Mouse (Mus musculus) brain, embryonic 18.5 days (tissue): ENCODE results near the gene Patj.

Source experiments
- DNase-seq: peaks from one replicate; pipeline ENCODE4 v3.0.0-alpha.2; 2012; ENCODE audit warnings: low read depth, low spot score

Patj gene

GRCm38 (mm10) chr4:98509939-98510338, 114.4 kb downstream of the Patj start:
- no peak for DNase-seq

- DNase-seq, result no peak
Observed at GRCm38 (mm10) chr4:98511296-98511695, 115.7 kb downstream of the Patj start.

- no peak for DNase-seq
Observed at GRCm38 (mm10) chr4:98511964-98512743, 116.6 kb downstream of the Patj start.

GRCm38 (mm10) chr4:98520492-98520891, 124.9 kb downstream of the Patj start:
- DNase-seq, result no peak

GRCm38 (mm10) chr4:98524525-98524924, 128.9 kb downstream of the Patj start:
- no peak for DNase-seq

DNA sequence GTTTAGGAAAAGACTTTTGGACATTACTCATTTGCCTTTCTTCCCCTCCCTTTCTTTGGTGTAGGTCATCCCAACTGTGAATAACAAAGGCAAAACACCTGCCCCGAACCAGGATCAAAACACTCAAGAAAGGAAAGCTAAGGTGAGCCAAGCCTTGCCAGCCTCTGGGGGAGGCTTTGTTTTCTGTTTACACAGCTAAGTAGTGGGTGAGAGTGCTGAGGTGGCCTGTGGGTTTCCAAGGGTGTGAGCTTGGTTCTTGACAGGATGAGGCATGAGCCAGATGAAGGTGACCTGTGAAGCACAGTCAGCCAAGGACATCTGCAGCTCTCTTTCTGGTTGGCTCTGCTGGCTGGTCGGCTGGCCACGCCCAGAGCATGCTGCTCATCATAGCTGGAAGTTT, 139.9 kb downstream of the Patj start:
- no peak for DNase-seq

DNA sequence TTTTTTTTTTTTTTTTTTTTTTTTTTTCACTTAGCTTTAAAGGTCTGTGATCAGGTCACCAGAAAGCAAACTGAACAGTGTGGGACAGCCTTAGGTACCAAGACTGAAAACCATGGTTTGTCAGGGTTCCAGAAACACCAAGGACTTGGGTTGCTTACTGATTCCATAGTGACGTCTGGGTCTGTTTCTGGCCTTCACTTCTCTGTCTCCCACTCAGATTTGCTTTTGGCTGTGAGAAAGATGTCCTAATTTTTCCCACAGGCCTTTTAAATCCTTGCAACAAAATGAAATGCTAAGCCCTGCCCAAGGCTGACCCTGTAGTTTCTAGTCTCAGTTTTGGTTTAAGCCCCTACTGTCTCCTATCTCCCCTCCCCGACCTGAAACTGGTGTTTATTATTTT, 146.0 kb downstream of the Patj start:
- no peak for DNase-seq

- DNase-seq, result no peak
Observed at GRCm38 (mm10) chr4:98543001-98543400, 147.4 kb downstream of the Patj start.

GRCm38 (mm10) chr4:98545376-98545775, 149.8 kb downstream of the Patj start:
- DNase-seq, result no peak

DNA sequence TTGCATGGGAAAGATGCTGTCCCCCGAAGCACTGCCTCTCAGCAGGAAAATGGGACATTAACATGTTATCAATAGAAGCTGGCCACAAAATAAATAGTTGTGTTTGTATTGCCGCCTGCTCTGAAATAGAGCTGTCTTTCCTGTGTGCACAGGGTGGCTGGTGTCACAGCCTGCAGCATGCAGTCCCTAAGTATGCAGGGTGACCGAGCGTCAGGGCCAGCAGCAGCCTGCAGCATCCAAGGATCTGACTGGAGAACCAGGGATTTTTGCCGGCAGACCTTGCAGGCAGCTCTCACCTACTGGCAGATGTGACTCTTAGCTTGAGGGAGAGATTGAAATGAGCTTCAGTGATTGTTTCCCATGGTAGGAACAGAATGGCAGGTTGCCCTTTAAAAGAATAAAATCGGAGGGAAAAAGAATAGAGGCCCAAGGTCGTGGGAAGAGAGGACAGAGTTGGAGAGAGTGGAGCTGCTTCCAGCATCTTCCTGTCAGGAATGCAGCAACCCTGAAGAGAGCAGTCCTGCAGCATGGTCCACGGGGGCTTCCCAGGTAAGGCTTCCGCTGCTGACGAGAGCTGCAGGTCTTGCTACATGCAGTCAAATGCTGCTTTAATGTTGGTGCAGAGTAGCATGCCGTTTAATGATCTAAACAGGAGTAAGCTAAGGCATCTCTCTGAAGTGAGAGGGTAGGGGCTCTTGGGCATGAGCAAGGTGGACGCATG, 151.0 kb downstream of the Patj start:
- DNase-seq, result no peak

GRCm38 (mm10) chr4:98549491-98549890, 153.9 kb downstream of the Patj start:
- no peak for DNase-seq

DNA sequence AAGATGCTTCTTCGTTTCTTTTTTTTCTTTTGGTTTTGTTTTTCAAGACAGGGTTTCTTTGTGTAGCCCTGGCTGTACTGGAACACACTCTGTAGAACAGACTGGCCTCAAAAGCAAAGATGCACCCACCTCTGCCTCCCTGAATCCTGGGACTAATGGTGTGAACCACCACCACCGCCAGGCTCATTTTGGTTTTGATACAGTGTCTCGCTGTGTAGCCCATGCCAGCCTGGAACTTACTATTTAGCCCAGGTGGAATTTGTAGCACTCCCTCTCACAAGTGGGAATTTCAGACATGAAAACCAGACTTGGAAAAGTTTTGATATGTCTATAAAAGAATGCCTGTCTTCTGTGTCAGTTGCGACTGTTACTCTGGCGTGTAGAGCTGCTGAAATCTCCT, 154.5 kb downstream of the Patj start:
- DNase-seq, result no peak

DNA sequence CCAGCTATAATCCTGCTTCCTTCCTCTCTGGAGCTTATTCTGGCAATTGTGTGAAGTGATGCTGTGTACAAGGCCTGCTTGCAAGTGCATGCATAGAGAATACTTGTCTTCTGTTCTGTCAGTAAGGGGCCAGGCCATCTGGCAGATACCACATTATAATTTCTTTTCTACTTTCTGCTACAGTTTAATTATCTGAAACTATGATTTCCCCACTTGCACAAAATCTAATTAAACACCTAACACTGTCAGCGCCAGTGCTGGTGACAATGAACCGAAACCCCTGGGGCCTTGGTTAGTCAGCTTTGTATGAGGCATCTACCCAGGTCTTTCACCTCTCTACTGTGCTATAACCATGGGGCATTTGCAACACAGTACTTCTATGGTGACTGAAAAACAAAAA, 160.1 kb downstream of the Patj start:
- DNase-seq, result no peak

GRCm38 (mm10) chr4:98556449-98556848, 160.9 kb downstream of the Patj start:
- no peak for DNase-seq

DNA sequence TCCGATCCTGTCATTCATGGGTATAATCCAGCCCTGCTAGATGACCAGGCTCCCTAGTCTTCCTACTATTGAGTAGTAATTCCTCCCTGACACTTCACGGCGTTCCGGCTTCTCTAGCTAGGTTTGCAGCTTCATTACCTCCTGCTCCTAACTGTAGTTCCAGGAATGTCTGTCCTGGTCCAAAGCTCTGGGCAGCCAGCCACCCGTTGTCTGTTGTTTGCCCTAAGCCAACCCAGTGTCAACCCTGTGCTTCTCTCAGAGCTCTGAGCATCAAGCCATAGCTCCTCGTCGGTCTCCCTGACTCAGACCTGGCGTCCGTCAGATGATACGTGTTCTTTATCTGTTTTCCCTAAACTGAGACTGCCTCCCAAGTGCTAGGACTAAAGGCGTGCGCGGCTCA, 161.6 kb downstream of the Patj start:
- no peak for DNase-seq

- DNase-seq, result peak; percentile 45
Observed at GRCm38 (mm10) chr4:98560196-98560830, 164.7 kb downstream of the Patj start.

GRCm38 (mm10) chr4:98563082-98563481, 167.5 kb downstream of the Patj start:
- no peak for DNase-seq

GRCm38 (mm10) chr4:98563506-98564195, 168.1 kb downstream of the Patj start:
- DNase-seq, result no peak

GRCm38 (mm10) chr4:98564196-98564865, 168.7 kb downstream of the Patj start:
- DNase-seq, result no peak

GRCm38 (mm10) chr4:98566741-98567140, 171.2 kb downstream of the Patj start:
- DNase-seq, result no peak

DNA sequence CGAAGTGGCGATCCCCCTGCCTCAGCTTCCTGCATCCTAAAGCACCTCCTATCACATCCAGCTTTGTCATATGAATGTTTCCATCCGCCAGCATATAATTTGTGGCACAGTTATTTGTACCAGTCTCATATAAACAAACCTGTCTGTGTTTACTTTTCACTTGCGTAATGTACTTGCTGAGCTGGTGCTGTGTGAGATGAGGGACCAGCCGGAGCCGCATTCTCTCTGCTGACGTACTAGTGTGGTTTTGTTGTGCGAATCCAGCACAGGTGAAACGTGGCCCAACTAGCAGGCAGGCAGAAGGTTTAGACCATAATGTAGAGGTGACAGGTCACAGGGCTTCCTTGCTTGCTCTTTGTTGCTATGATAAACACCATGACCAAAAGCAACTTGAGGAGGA, 171.9 kb downstream of the Patj start:
- no peak for DNase-seq

GRCm38 (mm10) chr4:98569904-98570303, 174.3 kb downstream of the Patj start:
- no peak for DNase-seq
